18 mouse cellular contexts compared by ENCODE assay signal in the genomic region with DNA sequence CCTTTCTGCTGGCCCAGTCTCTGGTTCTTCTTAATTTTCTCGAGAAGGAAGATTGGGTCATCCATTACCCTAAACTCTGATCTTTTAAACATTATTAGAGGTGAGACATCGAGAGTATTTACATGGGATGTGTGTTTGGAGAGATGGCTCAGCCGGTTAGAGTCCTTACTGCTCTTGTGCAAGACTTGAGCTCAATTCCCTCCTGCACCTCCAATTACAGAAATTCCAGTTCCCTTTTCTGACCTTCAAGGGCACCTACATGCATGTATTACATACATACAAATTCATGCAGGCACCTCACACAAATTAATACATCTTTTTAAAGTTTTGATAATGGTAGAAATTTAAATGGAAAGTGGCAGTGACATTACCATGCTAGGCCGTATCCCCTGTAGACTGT.
"Had no signal": no experiment of that assay in that cellular context is flagged by ENCODE, and none has a peak within 500 bp of the region (broad histone marks: within the 10 kb centered on the region; RNA-seq: fewer than 3 reads in every experiment).

No protein-coding gene starts in this region.

- H3K27ac ChIP-seq: liver, embryonic 14.5 days; lung, embryonic 15.5 days; macrophage; midbrain, embryonic 13.5 days; midbrain, embryonic 15.5 days; neural tube, embryonic 12.5 days had no signal

- ATAC-seq: lung, postnatal 0 days; midbrain, embryonic 13.5 days; midbrain, embryonic 15.5 days had no signal

- H3K4me1 ChIP-seq: midbrain, embryonic 15.5 days had no signal

- H3K27me3 ChIP-seq: lung, embryonic 15.5 days; megakaryocyte, embryonic 14.5 days; midbrain, embryonic 13.5 days; midbrain, embryonic 15.5 days; neural tube, embryonic 12.5 days had no signal

- H3K9me3 ChIP-seq: lung, embryonic 15.5 days; megakaryocyte, embryonic 14.5 days; midbrain, embryonic 13.5 days; midbrain, embryonic 15.5 days; neural tube, embryonic 12.5 days had no signal

- H3K9ac ChIP-seq: liver, embryonic 14.5 days; lung, embryonic 15.5 days; midbrain, embryonic 13.5 days; midbrain, embryonic 15.5 days; neural tube, embryonic 12.5 days had no signal

- H3K4me2 ChIP-seq: lung, embryonic 15.5 days; midbrain, embryonic 11.5 days; midbrain, embryonic 13.5 days; midbrain, embryonic 15.5 days; neural tube, embryonic 12.5 days had no signal

- H3K4me3 ChIP-seq: lung, embryonic 15.5 days; megakaryocyte, embryonic 14.5 days; midbrain, embryonic 13.5 days; midbrain, embryonic 15.5 days; neural tube, embryonic 12.5 days had no signal

- DNase-seq: lung, adult 2 months; lung, postnatal 14 days; lung, postnatal 36 days; right cerebral cortex, postnatal 14 days; right cerebral cortex, postnatal 4 days; spleen, adult 18-20 months; thymus, adult 18-20 months; thymus, postnatal 14 days; thymus, postnatal 36 days had no signal

- H3K36me3 ChIP-seq: midbrain, embryonic 13.5 days; midbrain, embryonic 15.5 days had no signal
